Mouse (Mus musculus): ENCODE results near the gene Gm5105. TPM values are rescaled to one million over a fixed set of nuclear protein-coding genes. Genes with fewer than 3 reads are reported as not detected.

Gene Gm5105
- polyA plus RNA-seq, 1 experiment from 2014 or later = not detected

DNA sequence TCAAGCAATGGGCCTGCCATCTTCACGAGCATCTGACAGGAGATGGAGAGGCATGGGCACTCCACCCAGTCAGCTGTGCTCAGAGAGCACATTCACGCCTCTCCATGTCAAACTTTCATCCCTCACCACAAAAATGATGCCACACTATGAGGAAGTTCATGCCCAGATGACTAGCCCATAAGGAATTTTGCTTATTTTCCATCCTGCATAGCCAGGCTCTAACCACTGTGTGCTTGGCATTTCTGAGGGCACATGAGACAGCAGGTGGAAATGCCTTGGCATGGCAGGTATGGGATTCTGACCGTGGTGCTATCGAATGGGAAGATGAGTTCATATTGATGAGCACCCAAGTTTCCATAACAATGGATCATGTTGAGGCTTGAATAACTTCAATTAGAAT lies 36.5 kb upstream of the Gm5105 start:
- Histone ChIP-seq H3K36me3 (ENCODE audit: control insufficient read depth, insufficient read depth) (peaks cover 68% of the 10 kb centered on the region), H3K4me3 (ENCODE audit: low read depth, low read length) (no peak overlapping the region), H3K4me1 (replicated peaks; ENCODE audit: control insufficient read depth, insufficient read depth, low read length) (no peaks in the 10 kb centered on the region), H3K27ac (ENCODE audit: low read depth, low read length) (no peak overlapping the region), H3K4me2 (replicated peaks; ENCODE audit: low read depth) (no peak overlapping the region), H3K9me3 (ENCODE audit: control insufficient read depth) (no peaks in the 10 kb centered on the region), H3K27me3 (replicated peaks; ENCODE audit: control insufficient read depth, insufficient read depth, low read length) (no peaks in the 10 kb centered on the region), H3K9ac (ENCODE audit: low read depth, low read length) (no peak overlapping the region)
- WGBS = 91% methylated on average over 4 of the region's 4 CpGs
- no peak for ATAC-seq
- TF ChIP-seq CTCF (IDR thresholded peaks at IDR 0.05; ENCODE audit: low read depth) = no peak

DNA sequence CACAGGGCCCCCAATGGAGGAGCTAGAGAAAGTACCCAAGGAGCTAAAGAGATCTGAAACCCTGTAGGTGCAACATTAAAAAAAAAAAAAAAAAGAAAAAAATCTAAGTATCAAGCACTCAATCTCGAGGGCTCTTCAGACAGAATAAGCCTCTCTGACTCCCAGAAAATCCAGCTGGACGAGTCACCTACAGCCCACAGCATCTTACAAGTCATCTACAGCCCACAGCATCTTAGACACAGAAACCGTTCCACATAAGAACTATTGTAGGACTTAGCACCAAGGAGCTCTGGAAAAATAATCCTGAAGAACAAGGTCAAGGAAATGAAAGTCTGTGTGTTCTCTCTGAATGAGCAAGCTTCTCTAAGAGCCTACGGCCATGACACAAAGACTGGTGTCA lies 34.7 kb upstream of the Gm5105 start:
- H3K27ac ChIP-seq (ENCODE audit: low read depth, low read length) = no peak overlapping the region
- no peak overlapping the region for H3K4me3 ChIP-seq (ENCODE audit: low read depth, low read length)
- no peak overlapping the region for H3K4me2 ChIP-seq (replicated peaks; ENCODE audit: low read depth)
- peaks cover 70% of the 10 kb centered on the region for H3K36me3 ChIP-seq (ENCODE audit: control insufficient read depth, insufficient read depth)
- WGBS = 94% methylated on average over 4 of the region's 4 CpGs
- no peaks in the 10 kb centered on the region for H3K27me3 ChIP-seq (replicated peaks; ENCODE audit: control insufficient read depth, insufficient read depth, low read length)
- H3K4me1 ChIP-seq (replicated peaks; ENCODE audit: control insufficient read depth, insufficient read depth, low read length) = no peaks in the 10 kb centered on the region
- no peak overlapping the region for H3K9ac ChIP-seq (ENCODE audit: low read depth, low read length)
- H3K9me3 ChIP-seq (ENCODE audit: control insufficient read depth) = no peaks in the 10 kb centered on the region
- TF ChIP-seq CTCF (IDR thresholded peaks at IDR 0.05; ENCODE audit: low read depth) = no peak
- ATAC-seq = no peak

DNA sequence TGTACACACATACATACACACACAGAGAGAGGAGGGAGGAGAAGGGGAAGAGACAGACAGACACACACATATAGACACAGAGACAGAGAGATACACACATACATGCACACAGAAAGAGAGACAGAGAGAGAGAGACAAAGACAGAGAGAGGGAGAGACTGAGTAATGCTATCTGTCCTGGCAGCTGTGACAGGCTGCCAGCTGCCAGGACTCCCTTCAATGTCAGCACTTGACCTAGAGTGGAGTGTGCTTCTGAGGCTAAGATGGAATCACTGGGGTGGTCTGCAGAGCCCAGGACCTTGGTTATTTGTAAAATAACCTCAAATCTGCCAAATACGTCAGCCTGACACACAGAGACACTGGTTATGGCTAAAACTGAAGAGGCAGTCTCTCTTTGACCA lies 30.5 kb upstream of the Gm5105 start:
- no peak overlapping the region for H3K4me2 ChIP-seq (replicated peaks; ENCODE audit: low read depth)
- no peak overlapping the region for H3K4me3 ChIP-seq (ENCODE audit: low read depth, low read length)
- ATAC-seq = no peak
- H3K27ac ChIP-seq (ENCODE audit: low read depth, low read length) = no peak overlapping the region
- 79% methylated on average over 1 of the region's 1 CpGs for WGBS
- H3K4me1 ChIP-seq (replicated peaks; ENCODE audit: control insufficient read depth, insufficient read depth, low read length) = no peaks in the 10 kb centered on the region
- H3K27me3 ChIP-seq (replicated peaks; ENCODE audit: control insufficient read depth, insufficient read depth, low read length) = no peaks in the 10 kb centered on the region
- peaks cover 55% of the 10 kb centered on the region for H3K36me3 ChIP-seq (ENCODE audit: control insufficient read depth, insufficient read depth)
- no peak for TF ChIP-seq CTCF (IDR thresholded peaks at IDR 0.05; ENCODE audit: low read depth)
- no peaks in the 10 kb centered on the region for H3K9me3 ChIP-seq (ENCODE audit: control insufficient read depth)
- no peak overlapping the region for H3K9ac ChIP-seq (ENCODE audit: low read depth, low read length)

DNA sequence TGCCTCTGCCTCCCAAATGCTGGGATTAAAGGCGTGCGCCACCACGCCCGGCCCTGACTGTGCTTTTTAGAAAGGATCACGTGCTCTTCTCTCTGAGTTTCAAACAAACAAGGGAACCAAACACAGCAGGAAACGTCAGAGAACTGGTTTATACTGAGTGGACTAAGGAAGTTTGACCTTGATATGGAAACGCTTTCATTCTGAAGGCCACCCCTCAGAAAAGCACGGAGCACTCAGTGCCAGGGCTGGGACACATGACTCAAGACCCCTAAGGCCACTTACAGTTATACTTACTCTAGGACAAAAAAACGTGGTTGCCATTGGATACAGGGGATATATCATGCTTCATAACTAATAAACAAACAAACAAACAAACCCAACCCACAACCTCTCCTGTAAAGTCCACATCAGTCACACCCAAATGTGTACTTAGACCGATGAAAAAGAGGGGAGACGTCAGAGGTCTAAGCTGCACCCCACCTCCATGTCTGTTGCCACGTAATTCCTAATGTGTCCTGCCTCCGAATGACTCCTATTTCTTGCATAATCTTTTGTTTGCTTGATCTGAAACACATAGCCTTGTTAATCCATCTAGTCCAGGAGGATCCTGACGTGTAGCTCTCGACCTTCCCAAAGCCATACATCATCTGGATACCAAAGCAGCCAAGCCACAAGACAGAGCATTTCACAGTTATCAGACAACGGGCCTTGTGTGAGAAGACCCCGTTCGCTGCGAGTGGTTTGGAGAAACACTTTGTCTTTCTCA lies 29.3 kb upstream of the Gm5105 start:
- peaks cover 56% of the 10 kb centered on the region for H3K36me3 ChIP-seq (ENCODE audit: control insufficient read depth, insufficient read depth)
- no peak for TF ChIP-seq CTCF (IDR thresholded peaks at IDR 0.05; ENCODE audit: low read depth)
- H3K27ac ChIP-seq (ENCODE audit: low read depth, low read length) = no peak overlapping the region
- H3K4me2 ChIP-seq (replicated peaks; ENCODE audit: low read depth) = no peak overlapping the region
- no peak for ATAC-seq
- H3K9ac ChIP-seq (ENCODE audit: low read depth, low read length) = no peak overlapping the region
- WGBS = 83% methylated on average over 19 of the region's 19 CpGs
- no peaks in the 10 kb centered on the region for H3K27me3 ChIP-seq (replicated peaks; ENCODE audit: control insufficient read depth, insufficient read depth, low read length)
- H3K4me1 ChIP-seq (replicated peaks; ENCODE audit: control insufficient read depth, insufficient read depth, low read length) = no peaks in the 10 kb centered on the region
- no peak overlapping the region for H3K4me3 ChIP-seq (ENCODE audit: low read depth, low read length)
- no peaks in the 10 kb centered on the region for H3K9me3 ChIP-seq (ENCODE audit: control insufficient read depth)

DNA sequence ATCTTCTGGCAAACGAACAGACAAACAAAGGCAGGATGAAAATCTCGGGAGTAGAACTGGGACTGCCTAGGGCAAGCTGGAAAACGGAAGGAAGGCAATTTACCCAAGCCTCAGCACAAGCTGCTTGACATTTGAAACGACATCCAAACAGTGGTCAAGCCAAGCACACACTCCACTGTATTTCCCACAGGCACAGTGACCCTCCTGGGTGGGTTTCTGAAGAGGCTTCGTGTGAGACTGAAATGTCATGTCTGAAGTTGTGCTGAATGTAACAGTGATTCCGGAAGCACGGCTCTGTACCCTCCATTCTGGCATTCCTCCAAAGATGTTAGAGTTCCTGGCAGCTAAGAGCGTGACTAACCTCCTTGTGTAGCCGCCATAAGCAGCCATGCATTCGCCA lies 28.5 kb upstream of the Gm5105 start:
- Histone ChIP-seq H3K36me3 (ENCODE audit: control insufficient read depth, insufficient read depth) (peaks cover 63% of the 10 kb centered on the region), H3K4me2 (replicated peaks; ENCODE audit: low read depth) (no peak overlapping the region), H3K4me3 (ENCODE audit: low read depth, low read length) (no peak overlapping the region), H3K4me1 (replicated peaks; ENCODE audit: control insufficient read depth, insufficient read depth, low read length) (no peaks in the 10 kb centered on the region), H3K9me3 (ENCODE audit: control insufficient read depth) (no peaks in the 10 kb centered on the region), H3K27me3 (replicated peaks; ENCODE audit: control insufficient read depth, insufficient read depth, low read length) (no peaks in the 10 kb centered on the region), H3K27ac (ENCODE audit: low read depth, low read length) (peak overlapping the region; percentile 1; the same call in 1 of the 2 replicates), H3K9ac (ENCODE audit: low read depth, low read length) (no peak overlapping the region)
- ATAC-seq = no peak
- no peak for TF ChIP-seq CTCF (IDR thresholded peaks at IDR 0.05; ENCODE audit: low read depth)
- WGBS = 66% methylated on average over 10 of the region's 10 CpGs

DNA sequence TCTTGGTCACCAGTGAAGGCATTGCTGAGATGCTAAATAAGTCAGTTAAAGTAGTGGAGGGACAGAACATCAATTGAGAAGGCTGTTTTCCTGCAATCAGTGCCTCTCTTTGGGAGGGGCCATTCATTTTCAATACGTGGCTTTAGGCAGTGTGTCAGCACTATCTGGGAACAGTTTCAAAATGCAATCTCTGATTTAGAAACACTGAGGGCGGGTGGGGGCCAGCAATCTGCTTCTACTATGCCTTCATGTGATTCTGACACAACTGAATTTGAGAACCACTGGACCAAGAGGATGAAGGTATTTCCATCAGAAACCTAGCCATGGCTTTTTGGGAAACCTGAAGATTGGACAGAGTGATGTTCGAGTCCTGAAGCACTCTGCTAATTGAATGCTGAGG lies 28.1 kb upstream of the Gm5105 start:
- WGBS = 63% methylated on average over 3 of the region's 3 CpGs
- TF ChIP-seq CTCF (IDR thresholded peaks at IDR 0.05; ENCODE audit: low read depth) = no peak
- no peaks in the 10 kb centered on the region for H3K27me3 ChIP-seq (replicated peaks; ENCODE audit: control insufficient read depth, insufficient read depth, low read length)
- H3K9me3 ChIP-seq (ENCODE audit: control insufficient read depth) = no peaks in the 10 kb centered on the region
- no peak for ATAC-seq
- H3K4me1 ChIP-seq (replicated peaks; ENCODE audit: control insufficient read depth, insufficient read depth, low read length) = no peaks in the 10 kb centered on the region
- H3K9ac ChIP-seq (ENCODE audit: low read depth, low read length) = no peak overlapping the region
- H3K36me3 ChIP-seq (ENCODE audit: control insufficient read depth, insufficient read depth) = peaks cover 63% of the 10 kb centered on the region
- no peak overlapping the region for H3K4me2 ChIP-seq (replicated peaks; ENCODE audit: low read depth)
- H3K4me3 ChIP-seq (ENCODE audit: low read depth, low read length) = no peak overlapping the region
- peak overlapping the region; percentile 1; the same call in 1 of the 2 replicates for H3K27ac ChIP-seq (ENCODE audit: low read depth, low read length)

All from intestine, postnatal 0 days (tissue).